Mouse (Mus musculus): ENCODE data around the gene Urah. TPM values are rescaled to one million over a fixed set of nuclear protein-coding genes. Genes with fewer than 3 reads are reported as not detected.
A peak's percentile ranks its signal among the peaks of the same experiment; 100 is the strongest.

Urah gene
- polyA plus RNA-seq, 1 experiment from 2014 or later = 316 TPM

GRCm38 (mm10) chr7:140836243-140837115 is 1.7 kb downstream of the Urah start:
- peak overlapping the region; percentile 34 for H3K4me3 ChIP-seq (ENCODE audit: low read depth, low read length)
- H3K36me3 ChIP-seq (replicated peaks; ENCODE audit: insufficient read depth, low read length) = no peaks in the 10 kb centered on the region
- WGBS (ENCODE audit: insufficient replicate concordance) = 66% methylated on average over 9 of the region's 9 CpGs
- no peaks in the 10 kb centered on the region for H3K4me1 ChIP-seq (ENCODE audit: insufficient read depth)
- H3K27ac ChIP-seq (ENCODE audit: low read depth) = peak overlapping the region; percentile 87; the same call in 1 of the 2 replicates
- peak overlapping the region; percentile 50 for H3K4me2 ChIP-seq (ENCODE audit: low read depth, low read length)
- peaks cover 5% of the 10 kb centered on the region; the same call in 1 of the 2 replicates for H3K27me3 ChIP-seq (ENCODE audit: insufficient read depth, low read length)
- no peak for DNase-seq
- peak overlapping the region; percentile 36 for H3K9ac ChIP-seq (replicated peaks)
- no peak for ATAC-seq
- no peak for TF ChIP-seq EP300 (IDR thresholded peaks at IDR 0.05; ENCODE audit: low read depth)
- no peak for TF ChIP-seq CTCF (IDR thresholded peaks at IDR 0.05; ENCODE audit: low read depth)
- no peaks in the 10 kb centered on the region for H3K9me3 ChIP-seq (ENCODE audit: low read length)

DNA sequence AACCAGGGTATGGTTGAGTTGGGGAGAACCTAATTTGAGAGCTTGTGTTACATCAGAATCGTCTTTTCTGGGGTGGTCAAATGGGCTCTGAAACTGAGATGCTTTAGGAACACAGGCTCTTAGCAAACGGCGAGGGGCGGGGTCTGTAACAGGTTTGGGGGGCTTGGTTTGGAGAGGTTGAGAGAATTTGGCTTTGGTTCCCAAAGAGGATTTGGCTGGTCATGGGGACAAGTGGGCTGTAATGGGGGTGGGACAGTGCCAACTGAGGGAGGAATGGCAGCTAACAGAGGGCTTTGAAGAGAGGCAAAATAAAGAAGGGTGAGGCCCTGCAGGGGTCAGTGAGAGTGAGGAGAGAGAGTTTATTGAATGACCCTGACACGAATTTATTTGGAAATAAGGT is 4.7 kb downstream of the Urah start:
- Histone ChIP-seq H3K4me2 (ENCODE audit: low read depth, low read length) (no peak overlapping the region), H3K27me3 (ENCODE audit: insufficient read depth, low read length) (peaks cover 5% of the 10 kb centered on the region; the same call in 1 of the 2 replicates), H3K9ac (replicated peaks) (no peak overlapping the region), H3K4me1 (ENCODE audit: insufficient read depth) (no peaks in the 10 kb centered on the region), H3K4me3 (ENCODE audit: low read depth, low read length) (no peak overlapping the region), H3K9me3 (ENCODE audit: low read length) (no peaks in the 10 kb centered on the region), H3K36me3 (replicated peaks; ENCODE audit: insufficient read depth, low read length) (no peaks in the 10 kb centered on the region), H3K27ac (ENCODE audit: low read depth) (no peak overlapping the region)
- TF ChIP-seq CTCF (IDR thresholded peaks at IDR 0.05; ENCODE audit: low read depth) = no peak
- TF ChIP-seq EP300 (IDR thresholded peaks at IDR 0.05; ENCODE audit: low read depth) = no peak
- ATAC-seq (no peak), DNase-seq (no peak)
- 69% methylated on average over 5 of the region's 5 CpGs for WGBS (ENCODE audit: insufficient replicate concordance)

GRCm38 (mm10) chr7:140840750-140841735 is 6.2 kb downstream of the Urah start:
- H3K27ac ChIP-seq (ENCODE audit: low read depth) = no peak overlapping the region
- H3K4me3 ChIP-seq (ENCODE audit: low read depth, low read length) = no peak overlapping the region
- 40% methylated on average over 17 of the region's 19 CpGs for WGBS (ENCODE audit: insufficient replicate concordance)
- H3K9ac ChIP-seq (replicated peaks) = no peak overlapping the region
- no peaks in the 10 kb centered on the region for H3K36me3 ChIP-seq (replicated peaks; ENCODE audit: insufficient read depth, low read length)
- peak; percentile 27 for DNase-seq
- no peak for TF ChIP-seq EP300 (IDR thresholded peaks at IDR 0.05; ENCODE audit: low read depth)
- TF ChIP-seq CTCF (IDR thresholded peaks at IDR 0.05; ENCODE audit: low read depth) = no peak
- no peaks in the 10 kb centered on the region for H3K9me3 ChIP-seq (ENCODE audit: low read length)
- H3K4me2 ChIP-seq (ENCODE audit: low read depth, low read length) = no peak overlapping the region
- no peaks in the 10 kb centered on the region for H3K4me1 ChIP-seq (ENCODE audit: insufficient read depth)
- H3K27me3 ChIP-seq (ENCODE audit: insufficient read depth, low read length) = peaks cover 5% of the 10 kb centered on the region; the same call in 1 of the 2 replicates
- peak; percentile 24 for ATAC-seq

- no peak overlapping the region for H3K4me3 ChIP-seq (ENCODE audit: low read depth, low read length)
- H3K36me3 ChIP-seq (replicated peaks; ENCODE audit: insufficient read depth, low read length) = no peaks in the 10 kb centered on the region
- ATAC-seq (no peak), DNase-seq (no peak)
- H3K9ac ChIP-seq (replicated peaks) = no peak overlapping the region
- peaks cover 5% of the 10 kb centered on the region; the same call in 1 of the 2 replicates for H3K27me3 ChIP-seq (ENCODE audit: insufficient read depth, low read length)
- 69% methylated on average over 7 of the region's 7 CpGs for WGBS (ENCODE audit: insufficient replicate concordance)
- H3K9me3 ChIP-seq (ENCODE audit: low read length) = no peaks in the 10 kb centered on the region
- H3K4me1 ChIP-seq (ENCODE audit: insufficient read depth) = 0 out of 2 replicates have a peak, but pooled peaks cover 4% of the 10 kb centered on the region
- no peak overlapping the region for H3K27ac ChIP-seq (ENCODE audit: low read depth)
- TF ChIP-seq EP300 (IDR thresholded peaks at IDR 0.05; ENCODE audit: low read depth) (no peak), CTCF (IDR thresholded peaks at IDR 0.05; ENCODE audit: low read depth) (no peak)
- no peak overlapping the region for H3K4me2 ChIP-seq (ENCODE audit: low read depth, low read length)
These were observed 9.0 kb downstream of the Urah start for GRCm38 (mm10) chr7:140843806-140844205.

- Histone ChIP-seq H3K4me2 (ENCODE audit: low read depth, low read length) (no peak within 1 kb of the TSS), H3K27me3 (ENCODE audit: insufficient read depth, low read length) (peaks cover 5% of the 10 kb centered on the region; the same call in 1 of the 2 replicates), H3K9ac (replicated peaks) (no peak within 1 kb of the TSS), H3K4me1 (ENCODE audit: insufficient read depth) (0 out of 2 replicates have a peak, but pooled peaks cover 4% of the 10 kb centered on the region), H3K36me3 (replicated peaks; ENCODE audit: insufficient read depth, low read length) (no peaks in the 10 kb centered on the region), H3K4me3 (ENCODE audit: low read depth, low read length) (no peak within 1 kb of the TSS), H3K9me3 (ENCODE audit: low read length) (no peaks in the 10 kb centered on the region), H3K27ac (ENCODE audit: low read depth) (no peak within 1 kb of the TSS)
- DNase-seq (peak; percentile 95), ATAC-seq (peak; percentile 80)
- whole genome bisulfite sequencing (ENCODE audit: insufficient replicate concordance) = 33% methylated on average over 14 of the region's 14 CpGs
- no peak for TF ChIP-seq EP300 (IDR thresholded peaks at IDR 0.05; ENCODE audit: low read depth)
- TF ChIP-seq CTCF (IDR thresholded peaks at IDR 0.05; ENCODE audit: low read depth) = peak; percentile 96
These were observed 10.3 kb downstream of the Urah start, which contains the start of gene Scgb1c1 for GRCm38 (mm10) chr7:140844905-140845665. Gene Scgb1c1 (plus strand): TSS chr7:140845547.

Data from liver, postnatal 0 days (tissue).